Mouse (Mus musculus) thymus, adult 2 months (tissue): ENCODE measurements around the gene Svs6.
"Not testable (repeated sequence)": the region's sequence is repeated elsewhere in the genome, so short reads cannot be mapped to it uniquely, and the experiment has no call there.

Source experiments
- CTCF ChIP-seq: fragments of 200-500 bp; IDR thresholded peaks from 2 replicates; pipeline ENCODE4 v1.5.1; 2012; ENCODE audit warnings: mild to moderate bottlenecking, control low read depth, low read length, moderate library complexity, borderline replicate concordance; ENCODE audit not compliant: control insufficient read depth, poor library complexity, insufficient read depth; ENCODE audit errors: extremely low read depth
- POLR2A ChIP-seq: fragments of 200-500 bp; IDR thresholded peaks from 2 replicates; pipeline ENCODE4 v1.6.1; 2012; ENCODE audit warnings: mild to moderate bottlenecking, low read length, control low read depth, moderate library complexity; ENCODE audit not compliant: control insufficient read depth, poor library complexity, insufficient read depth; ENCODE audit errors: extremely low read depth

DNA sequence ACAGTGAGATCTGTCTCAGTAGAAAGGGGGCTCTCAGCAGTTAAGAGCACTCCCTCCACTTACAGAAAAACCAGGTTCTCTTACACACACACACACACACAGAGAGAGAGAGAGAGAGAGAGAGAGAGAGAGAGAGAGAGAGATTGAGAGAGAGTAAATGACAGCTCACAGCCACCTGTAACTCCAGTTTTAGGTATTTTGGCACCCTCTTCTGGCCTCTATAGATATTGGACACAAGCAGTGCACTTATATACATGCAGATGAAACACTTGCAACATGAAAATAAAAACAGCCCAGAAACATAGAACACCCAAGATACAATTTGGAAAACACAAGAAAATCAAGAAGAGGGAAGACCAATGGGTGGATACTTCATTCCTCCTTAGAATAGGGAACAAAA is 31.1 kb downstream of the Svs6 start:
- not testable (repeated sequence) for TF ChIP-seq CTCF, POLR2A
